Comparison of ENCODE assay signal across 17 mouse cellular contexts in the genomic region with DNA sequence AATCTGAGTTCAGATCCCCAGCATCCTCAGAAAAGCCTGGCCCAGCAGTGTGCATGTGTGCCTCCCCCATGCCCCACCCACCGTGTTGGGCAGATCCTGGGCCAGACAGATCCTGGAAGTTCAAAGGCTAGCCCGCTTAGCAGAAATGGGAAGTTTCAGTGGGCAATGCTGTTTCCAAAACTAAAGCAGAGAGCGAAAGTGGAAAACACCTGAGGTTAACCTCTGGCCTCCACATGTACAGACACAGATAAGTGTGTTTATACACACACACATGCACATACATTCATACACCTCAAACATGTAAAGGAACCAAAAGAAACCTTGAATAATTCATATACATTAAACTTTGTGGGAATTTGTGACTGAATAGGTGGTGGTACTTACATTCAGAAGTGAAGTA.
"Had no signal": no experiment of that assay in that cellular context is flagged by ENCODE, and none has a peak within 500 bp of the region (broad histone marks: within the 10 kb centered on the region; RNA-seq: fewer than 3 reads in every experiment).

No protein-coding gene starts in this region.

- H3K4me1 ChIP-seq: neural tube, embryonic 12.5 days; neural tube, embryonic 13.5 days; stomach, embryonic 15.5 days had no signal

- H3K27me3 ChIP-seq: neural tube, embryonic 12.5 days; neural tube, embryonic 13.5 days; neural tube, embryonic 15.5 days; stomach, embryonic 15.5 days had no signal

- H3K27ac ChIP-seq: neural tube, embryonic 12.5 days; neural tube, embryonic 13.5 days; neural tube, embryonic 15.5 days; stomach, embryonic 15.5 days; stomach, postnatal 0 days had no signal

- DNase-seq: retina, postnatal 1 day; right cerebral cortex, adult 18-20 months; right cerebral cortex, postnatal 14 days; right cerebral cortex, postnatal 25 days; right cerebral cortex, postnatal 4 days; spleen, adult 18-20 months; thymus, adult 18-20 months; thymus, adult 2 months; thymus, postnatal 14 days; thymus, postnatal 25 days; thymus, postnatal 36 days; thymus, postnatal 4 days had no signal

- H3K36me3 ChIP-seq: neural tube, embryonic 12.5 days; neural tube, embryonic 13.5 days; neural tube, embryonic 15.5 days; stomach, embryonic 15.5 days had no signal

- H3K9me3 ChIP-seq: stomach, embryonic 15.5 days had no signal

- H3K4me2 ChIP-seq: neural tube, embryonic 12.5 days; neural tube, embryonic 13.5 days; neural tube, embryonic 15.5 days; stomach, embryonic 15.5 days had no signal

- H3K4me3 ChIP-seq: neural tube, embryonic 12.5 days; neural tube, embryonic 13.5 days; neural tube, embryonic 15.5 days; stomach, embryonic 15.5 days had no signal

- H3K9ac ChIP-seq: neural tube, embryonic 12.5 days; neural tube, embryonic 13.5 days; neural tube, embryonic 15.5 days; stomach, embryonic 15.5 days had no signal
